Mouse (Mus musculus) limb, embryonic 14.5 days (tissue): ENCODE data around the gene Wrap53. TPM values are rescaled to one million over a fixed set of nuclear protein-coding genes. Genes with fewer than 3 reads are reported as not detected.
A peak's percentile ranks its signal among the peaks of the same experiment; 100 is the strongest.

Source experiments
- ATAC-seq: fragments of 200-750 bp; cut with Nextera tagmentation; 2 replicates; pipeline ENCODE4 v1.8.0; 2017; ENCODE audit warnings: low read depth, moderate number of reproducible peaks, moderate TSS enrichment; ENCODE audit not compliant: low FRiP score
- DNase-seq: peaks from one replicate; pipeline ENCODE4 v3.0.0-alpha.2; 2015; ENCODE audit warnings: low spot score
- H3K27ac ChIP-seq: fragments of 300-500 bp; sonication (generic); replicated peaks from 2 replicates; pipeline ENCODE4 v1.5.1; 2014; ENCODE audit warnings: low read depth, mild to moderate bottlenecking, low read length, moderate library complexity, mixed read lengths
- H3K27me3 ChIP-seq: fragments of 300-500 bp; sonication (generic); 2 replicates; pipeline ENCODE4 v1.6.1; 2014; ENCODE audit warnings: low read length, mixed read lengths; ENCODE audit not compliant: control insufficient read depth, insufficient read depth
- H3K36me3 ChIP-seq: fragments of 300-500 bp; sonication (generic); 2 replicates; pipeline ENCODE4 v1.6.1; 2014; ENCODE audit warnings: mild to moderate bottlenecking, low read length, moderate library complexity, mixed read lengths; ENCODE audit not compliant: control insufficient read depth, insufficient read depth
- H3K4me1 ChIP-seq: fragments of 300-500 bp; sonication (generic); 2 replicates; pipeline ENCODE4 v1.6.1; 2014; ENCODE audit warnings: antibody characterized with exemption, low read length, mixed read lengths; ENCODE audit not compliant: control insufficient read depth, insufficient read depth
- H3K4me2 ChIP-seq: fragments of 300-500 bp; sonication (generic); replicated peaks from 2 replicates; pipeline ENCODE4 v1.6.1; 2014; ENCODE audit warnings: low read depth, mild to moderate bottlenecking, low read length, moderate library complexity; ENCODE audit not compliant: severe bottlenecking
- H3K4me3 ChIP-seq: fragments of 300-500 bp; sonication (generic); replicated peaks from 2 replicates; pipeline ENCODE4 v1.5.1; 2014; ENCODE audit warnings: low read length
- H3K9ac ChIP-seq: fragments of 300-500 bp; sonication (generic); 2 replicates; pipeline ENCODE4 v1.6.1; 2014; ENCODE audit warnings: mild to moderate bottlenecking, low read depth, low read length, moderate library complexity; ENCODE audit not compliant: severe bottlenecking
- H3K9me3 ChIP-seq: fragments of 300-500 bp; sonication (generic); 2 replicates; pipeline ENCODE4 v1.6.1; 2016; ENCODE audit warnings: low read length; ENCODE audit not compliant: control insufficient read depth
- POLR2A ChIP-seq: fragments of 200-500 bp; IDR thresholded peaks from 2 replicates; pipeline ENCODE4 v1.8.0; 2012; ENCODE audit warnings: inconsistent platforms, mild to moderate bottlenecking, moderate library complexity, borderline replicate concordance; ENCODE audit not compliant: insufficient read depth, insufficient read length; ENCODE audit errors: extremely low read depth
- WGBS: fragments of 180-500 bp; shearing (Covaris S2); extraction: QIAGEN DNeasy Blood & Tissue Kit; methylation state at CpG from one replicate; pipeline ENCODE4 v1.1.7; 2014; 5-methylcytosine and 5-hydroxymethylcytosine counted together
- polyA plus RNA-seq, 2 experiments: library from polyadenylated mRNA; depleted of rRNA in 1 of 2; stranded (reverse) in 1 of 2; unstranded in 1 of 2; fragments of >200 nt; fragmentation: Nextera tagmentation in 1 of 2; extraction: Ambion mirVana in 1 of 2; gene quantifications; 2 replicates each; pipeline versions ENCODE4 v1.2.1 to v1.2.3; 2012 to 2014

Gene Wrap53
- polyA plus RNA-seq, 2 experiments, result 19.0 to 20.6 TPM

DNA sequence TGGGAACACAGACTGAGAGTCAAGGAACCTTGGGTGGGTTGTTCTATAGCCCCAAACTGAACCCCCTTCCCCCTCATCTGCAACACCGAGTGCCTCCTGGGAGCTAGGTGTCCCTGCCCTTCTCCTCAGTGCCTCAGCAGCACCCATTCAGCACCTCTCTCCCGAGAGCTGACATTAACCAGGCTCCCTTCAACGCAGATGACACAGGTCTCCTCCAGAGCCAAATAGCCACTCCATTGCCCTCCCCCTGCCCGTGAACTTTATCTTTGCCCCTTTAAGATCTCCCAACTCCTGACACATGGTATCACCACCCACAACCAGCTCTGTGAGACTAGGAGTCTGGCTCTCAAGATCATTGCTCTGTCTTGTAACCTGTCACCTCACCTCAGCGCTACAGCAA lies 20.9 kb downstream of the Wrap53 start:
- TF ChIP-seq POLR2A, result no peak
- Histone ChIP-seq H3K9me3 (no peaks in the 10 kb centered on the region), H3K9ac (peak overlapping the region; percentile 76), H3K27me3 (no peaks in the 10 kb centered on the region), H3K4me1 (peaks cover 42% of the 10 kb centered on the region), H3K4me3 (peak overlapping the region; percentile 67), H3K36me3 (peaks cover 46% of the 10 kb centered on the region), H3K4me2 (peak overlapping the region; percentile 90), H3K27ac (peak overlapping the region; percentile 83)
- ATAC-seq (no peak), DNase-seq (no peak)
- WGBS, result 4% methylated on average over 5 of the region's 5 CpGs

DNA sequence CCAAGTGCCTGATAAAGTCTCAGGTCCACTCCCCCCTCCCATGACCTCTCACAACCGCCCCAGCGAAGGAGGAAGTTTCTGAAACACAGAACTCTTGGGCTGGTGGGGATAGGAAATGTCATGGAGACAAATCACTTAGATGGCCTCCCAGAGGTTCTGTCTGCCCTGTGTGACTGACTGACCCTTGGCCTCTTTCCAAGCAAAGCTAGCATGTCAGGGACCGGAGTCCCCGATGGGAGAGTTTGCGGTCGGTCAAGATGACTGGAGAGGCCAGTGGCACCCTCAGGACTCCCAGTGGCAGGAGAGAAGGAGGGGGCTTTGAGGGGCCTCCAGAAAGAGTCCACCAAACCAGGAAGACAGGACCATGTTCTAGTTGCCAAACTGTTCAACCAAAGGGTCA lies 21.3 kb downstream of the Wrap53 start:
- WGBS, result 29% methylated on average over 6 of the region's 6 CpGs
- H3K4me1 ChIP-seq, result peaks cover 42% of the 10 kb centered on the region
- peak overlapping the region; percentile 76; the same call in 1 of the 2 replicates for H3K9ac ChIP-seq
- H3K36me3 ChIP-seq, result peaks cover 43% of the 10 kb centered on the region
- H3K4me3 ChIP-seq, result peak overlapping the region; percentile 67
- peak overlapping the region; percentile 90 for H3K4me2 ChIP-seq
- no peaks in the 10 kb centered on the region for H3K27me3 ChIP-seq
- no peak for TF ChIP-seq POLR2A
- DNase-seq, result no peak
- H3K27ac ChIP-seq, result no peak overlapping the region
- no peak for ATAC-seq
- no peaks in the 10 kb centered on the region for H3K9me3 ChIP-seq

DNA sequence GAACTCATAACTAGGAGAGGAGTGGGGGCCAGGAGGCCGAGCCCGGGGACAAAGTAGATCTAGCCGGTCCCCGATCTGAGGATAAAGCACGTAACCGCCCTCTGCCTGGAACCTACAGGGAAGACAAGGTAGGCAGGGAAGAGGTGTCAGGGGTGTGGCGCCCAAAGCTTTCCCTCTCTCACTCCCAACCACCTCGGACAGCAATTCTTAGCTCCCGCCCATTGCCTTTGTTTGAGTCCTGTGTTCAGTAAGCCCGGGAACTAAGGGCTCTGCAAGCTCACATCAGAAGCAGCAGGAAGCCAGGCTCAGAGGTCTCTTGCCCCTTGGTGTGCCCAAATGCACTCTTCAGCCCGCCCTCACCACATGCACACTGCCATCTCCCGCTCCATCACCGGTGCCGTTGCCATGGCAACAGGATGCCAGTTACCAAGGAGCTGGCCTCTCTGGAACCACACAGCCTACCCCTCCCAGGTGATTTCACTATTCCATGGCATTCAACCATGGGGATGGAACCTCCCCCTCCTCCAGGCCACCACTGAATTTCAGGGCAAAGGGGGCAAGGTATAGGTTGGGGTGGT lies 22.6 kb downstream of the Wrap53 start:
- H3K4me3 ChIP-seq, result 0 out of 2 replicates have a peak overlapping the region, but pooled peaks have one; percentile 2
- 29% methylated on average over 14 of the region's 14 CpGs for WGBS
- H3K27ac ChIP-seq, result no peak overlapping the region
- H3K4me1 ChIP-seq, result peaks cover 48% of the 10 kb centered on the region
- H3K27me3 ChIP-seq, result no peaks in the 10 kb centered on the region
- peaks cover 34% of the 10 kb centered on the region for H3K36me3 ChIP-seq
- TF ChIP-seq POLR2A, result no peak
- no peaks in the 10 kb centered on the region for H3K9me3 ChIP-seq
- no peak for DNase-seq
- ATAC-seq, result no peak
- 0 out of 2 replicates have a peak overlapping the region, but pooled peaks have one; percentile 21 for H3K9ac ChIP-seq
- peak overlapping the region; percentile 90; the same call in 1 of the 2 replicates for H3K4me2 ChIP-seq

DNA sequence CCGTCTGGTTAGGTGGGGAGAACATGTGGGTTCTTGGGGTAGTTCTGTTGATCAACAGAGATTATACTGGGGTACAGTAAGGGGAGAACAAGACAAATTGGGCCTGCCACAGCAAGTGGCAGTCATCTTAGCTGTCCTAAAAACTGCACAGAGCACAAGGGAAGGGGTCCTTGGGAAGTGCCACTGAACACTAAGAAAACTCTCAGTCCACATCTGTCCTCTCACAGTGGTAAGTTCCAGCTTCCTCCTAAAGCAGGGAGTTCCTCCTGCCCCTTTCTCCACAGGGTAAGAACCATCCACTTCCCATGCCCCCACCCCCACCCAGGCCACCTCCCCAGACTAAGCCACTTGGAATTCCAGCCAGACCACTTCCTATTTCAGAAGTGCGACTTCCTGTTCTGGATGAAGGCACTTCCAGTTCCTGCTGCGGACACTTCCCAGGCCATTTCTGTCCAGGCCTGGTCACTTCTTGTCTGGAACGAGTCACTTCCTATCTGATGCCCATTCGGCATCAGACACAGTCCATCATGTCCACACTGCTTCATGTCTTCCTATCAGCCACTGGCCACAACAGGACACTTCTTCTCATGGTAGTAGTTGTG lies 25.4 kb downstream of the Wrap53 start:
- Histone ChIP-seq H3K9me3 (no peaks in the 10 kb centered on the region), H3K36me3 (peaks cover 22% of the 10 kb centered on the region), H3K27ac (no peak overlapping the region), H3K4me1 (peaks cover 31% of the 10 kb centered on the region), H3K4me2 (no peak overlapping the region), H3K27me3 (no peaks in the 10 kb centered on the region), H3K9ac (no peak overlapping the region), H3K4me3 (no peak overlapping the region)
- ATAC-seq, result no peak
- 78% methylated on average over 5 of the region's 5 CpGs for WGBS
- no peak for DNase-seq
- TF ChIP-seq POLR2A, result no peak

DNA sequence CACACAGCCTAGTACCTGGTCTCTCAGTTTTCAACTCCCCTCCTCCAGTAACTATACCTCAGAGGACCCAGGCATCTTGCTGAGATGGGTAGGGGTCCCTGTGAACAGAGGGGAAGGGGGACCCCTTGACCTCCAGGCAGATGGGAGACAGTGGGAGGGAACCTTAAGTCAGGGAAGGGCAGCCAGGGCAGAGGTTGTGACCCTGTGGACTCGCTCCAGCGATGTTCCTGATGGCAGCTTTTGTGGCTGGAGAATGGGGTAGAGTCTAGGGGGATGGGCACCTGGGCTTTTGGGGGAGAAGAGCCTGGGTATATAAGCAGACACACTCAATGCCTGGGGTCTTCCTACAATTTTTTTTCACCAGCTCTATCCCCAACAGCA lies 26.7 kb downstream of the Wrap53 start:
- no peak for ATAC-seq
- Histone ChIP-seq H3K36me3 (peaks cover 22% of the 10 kb centered on the region), H3K27ac (no peak overlapping the region), H3K4me3 (no peak overlapping the region), H3K4me2 (no peak overlapping the region), H3K9me3 (no peaks in the 10 kb centered on the region), H3K9ac (no peak overlapping the region), H3K27me3 (no peaks in the 10 kb centered on the region), H3K4me1 (peaks cover 18% of the 10 kb centered on the region)
- WGBS, result 13% methylated on average over 2 of the region's 2 CpGs
- DNase-seq, result no peak
- no peak for TF ChIP-seq POLR2A
